Mouse (Mus musculus): ENCODE measurements around the gene Ormdl2. TPM values are rescaled to one million over a fixed set of nuclear protein-coding genes. Genes with fewer than 3 reads are reported as not detected.
"Not testable (repeated sequence)": the region's sequence is repeated elsewhere in the genome, so short reads cannot be mapped to it uniquely, and the experiment has no call there.

Gene Ormdl2
- total RNA-seq (2021): 10 to 100 TPM; 41.8 to 43.8 TPM
- long read RNA-seq, experiment 1, transcript Ormdl2-204 (4 exons, 724 nt): minor isoform, 31 of 75 reads
- long read RNA-seq, experiment 1, transcript Ormdl2-201 (4 exons, 1,573 nt): major isoform, 37 of 75 reads
- long read RNA-seq, experiment 1, partial matches to known transcripts: 2 of 75 reads
- long read RNA-seq, experiment 1, other reads (novel, unspliced or antisense): 3 of 75 reads
- long read RNA-seq, experiment 2, transcript Ormdl2-204 (4 exons, 724 nt): minor isoform, 13 of 28 reads
- long read RNA-seq, experiment 2, transcript Ormdl2-201 (4 exons, 1,573 nt): major isoform, 14 of 28 reads
- long read RNA-seq, experiment 2, partial matches to known transcripts: 0 of 28 reads
- long read RNA-seq, experiment 2, other reads (novel, unspliced or antisense): 1 of 28 reads

GRCm38 (mm10) chr10:128821358-128822056 is at the start of gene Ormdl2:
Gene Ormdl2, minus strand, starts transcription at chr10:128821645.
- DNase-seq: peak; percentile 98

GRCm38 (mm10) chr10:128870341-128870740 is 48.9 kb upstream of the Ormdl2 start:
- no peak for DNase-seq

- DNase-seq: no peak
Measured at GRCm38 (mm10) chr10:128866518-128866917, 45.1 kb upstream of the Ormdl2 start.

GRCm38 (mm10) chr10:128866042-128866441 is 44.6 kb upstream of the Ormdl2 start:
- DNase-seq: no peak

- DNase-seq: no peak
Measured at GRCm38 (mm10) chr10:128861176-128861575, 39.7 kb upstream of the Ormdl2 start.

GRCm38 (mm10) chr10:128850339-128850738 is 28.9 kb upstream of the Ormdl2 start:
- DNase-seq: no peak

- no peak for DNase-seq
Measured at GRCm38 (mm10) chr10:128848426-128848825, 27.0 kb upstream of the Ormdl2 start.

GRCm38 (mm10) chr10:128846664-128847063 is 25.2 kb upstream of the Ormdl2 start:
- no peak for DNase-seq

GRCm38 (mm10) chr10:128845516-128845915 is 24.1 kb upstream of the Ormdl2 start:
- DNase-seq: no peak

GRCm38 (mm10) chr10:128843260-128843659 is 21.8 kb upstream of the Ormdl2 start:
- DNase-seq: no peak

GRCm38 (mm10) chr10:128840612-128841011 is 19.2 kb upstream of the Ormdl2 start:
- no peak for DNase-seq

- DNase-seq: no peak
Measured at GRCm38 (mm10) chr10:128839434-128839833, 18.0 kb upstream of the Ormdl2 start.

- no peak for DNase-seq
Measured at GRCm38 (mm10) chr10:128837400-128837799, 16.0 kb upstream of the Ormdl2 start.

GRCm38 (mm10) chr10:128823821-128824220 is 2.4 kb upstream of the Ormdl2 start:
- no peak for DNase-seq

- DNase-seq: not testable (repeated sequence)
Measured at GRCm38 (mm10) chr10:128823087-128823486, 1.6 kb upstream of the Ormdl2 start.

GRCm38 (mm10) chr10:128822135-128822534 is 690 bp upstream of the Ormdl2 start:
- DNase-seq: no peak

- DNase-seq: no peak
Measured at GRCm38 (mm10) chr10:128820217-128820616, 1.2 kb downstream of the Ormdl2 start.

GRCm38 (mm10) chr10:128817033-128817432 is 4.4 kb downstream of the Ormdl2 start, which contains the start of gene Sarnp:
Gene Sarnp, plus strand, starts transcription at chr10:128817333.
- DNase-seq: no peak

GRCm38 (mm10) chr10:128807018-128807417 is 14.4 kb downstream of the Ormdl2 start:
- no peak for DNase-seq

GRCm38 (mm10) chr10:128806086-128806485 is 15.4 kb downstream of the Ormdl2 start:
- DNase-seq: no peak

- DNase-seq: peak; percentile 97 to 98
Measured at GRCm38 (mm10) chr10:128805092-128806000, 16.1 kb downstream of the Ormdl2 start.
